Mouse (Mus musculus): Measurements from ENCODE around the gene Ubxn10. TPM values are rescaled to one million over a fixed set of nuclear protein-coding genes. Genes with fewer than 3 reads are reported as not detected.

The Ubxn10 gene
- polyA plus RNA-seq, 1 experiment from 2014 or later, result 1.3 TPM

- no peak overlapping the region for H3K27ac ChIP-seq
- H3K4me1 ChIP-seq, result peaks cover 26% of the 10 kb centered on the region
- H3K4me3 ChIP-seq, result no peak overlapping the region
- peaks cover 17% of the 10 kb centered on the region; the same call in 1 of the 2 replicates for H3K27me3 ChIP-seq (ENCODE audit: insufficient read depth, poor library complexity, severe bottlenecking)
- no peaks in the 10 kb centered on the region for H3K36me3 ChIP-seq
- no peak for DNase-seq (ENCODE audit: low spot score)
- WGBS, result 50% methylated on average over 9 of the region's 9 CpGs
- peaks cover 4% of the 10 kb centered on the region; the same call in 1 of the 2 replicates for H3K9me3 ChIP-seq
Observed at GRCm38 (mm10) chr4:138754432-138754831, 17.5 kb upstream of the Ubxn10 start.

- no peak overlapping the region for H3K4me3 ChIP-seq
- H3K36me3 ChIP-seq, result no peaks in the 10 kb centered on the region
- 77% methylated on average over 3 of the region's 3 CpGs for WGBS
- H3K27ac ChIP-seq, result no peak overlapping the region
- peaks cover 24% of the 10 kb centered on the region; the same call in 1 of the 2 replicates for H3K27me3 ChIP-seq (ENCODE audit: insufficient read depth, poor library complexity, severe bottlenecking)
- no peak for DNase-seq (ENCODE audit: low spot score)
- H3K9me3 ChIP-seq, result peaks cover 4% of the 10 kb centered on the region; the same call in 1 of the 2 replicates
- peaks cover 19% of the 10 kb centered on the region for H3K4me1 ChIP-seq
Observed at GRCm38 (mm10) chr4:138753608-138754007, 16.6 kb upstream of the Ubxn10 start.

GRCm38 (mm10) chr4:138752603-138753002, 15.6 kb upstream of the Ubxn10 start:
- H3K4me1 ChIP-seq, result peaks cover 19% of the 10 kb centered on the region
- H3K4me3 ChIP-seq, result no peak overlapping the region
- peaks cover 24% of the 10 kb centered on the region; the same call in 1 of the 2 replicates for H3K27me3 ChIP-seq (ENCODE audit: insufficient read depth, poor library complexity, severe bottlenecking)
- no peak for DNase-seq (ENCODE audit: low spot score)
- 89% methylated on average over 6 of the region's 6 CpGs for WGBS
- H3K36me3 ChIP-seq, result no peaks in the 10 kb centered on the region
- no peak overlapping the region for H3K27ac ChIP-seq
- peaks cover 4% of the 10 kb centered on the region; the same call in 1 of the 2 replicates for H3K9me3 ChIP-seq

- H3K4me1 ChIP-seq, result peaks cover 8% of the 10 kb centered on the region; the same call in 1 of the 2 replicates
- no peak for DNase-seq (ENCODE audit: low spot score)
- no peak overlapping the region for H3K4me3 ChIP-seq
- no peak overlapping the region for H3K27ac ChIP-seq
- H3K9me3 ChIP-seq, result peaks cover 4% of the 10 kb centered on the region; the same call in 1 of the 2 replicates
- WGBS, result 50% methylated on average over 8 of the region's 8 CpGs
- no peaks in the 10 kb centered on the region for H3K36me3 ChIP-seq
- H3K27me3 ChIP-seq (ENCODE audit: insufficient read depth, poor library complexity, severe bottlenecking), result peaks cover 47% of the 10 kb centered on the region; the same call in 1 of the 2 replicates
Observed at GRCm38 (mm10) chr4:138748369-138749072, 11.6 kb upstream of the Ubxn10 start.

GRCm38 (mm10) chr4:138747851-138748250, 10.9 kb upstream of the Ubxn10 start:
- H3K36me3 ChIP-seq, result no peaks in the 10 kb centered on the region
- no peak overlapping the region for H3K4me3 ChIP-seq
- peaks cover 53% of the 10 kb centered on the region; the same call in 1 of the 2 replicates for H3K27me3 ChIP-seq (ENCODE audit: insufficient read depth, poor library complexity, severe bottlenecking)
- H3K27ac ChIP-seq, result no peak overlapping the region
- WGBS, result 67% methylated on average over 10 of the region's 10 CpGs
- DNase-seq (ENCODE audit: low spot score), result no peak
- H3K9me3 ChIP-seq, result peaks cover 4% of the 10 kb centered on the region; the same call in 1 of the 2 replicates
- peaks cover 8% of the 10 kb centered on the region; the same call in 1 of the 2 replicates for H3K4me1 ChIP-seq

- peaks cover 61% of the 10 kb centered on the region; the same call in 1 of the 2 replicates for H3K27me3 ChIP-seq (ENCODE audit: insufficient read depth, poor library complexity, severe bottlenecking)
Observed at GRCm38 (mm10) chr4:138746866-138747265, 9.9 kb upstream of the Ubxn10 start.

GRCm38 (mm10) chr4:138745884-138746283, 8.9 kb upstream of the Ubxn10 start:
- Histone ChIP-seq H3K36me3 (no peaks in the 10 kb centered on the region), H3K4me1 (peaks cover 11% of the 10 kb centered on the region; the same call in 1 of the 2 replicates), H3K27me3 (ENCODE audit: insufficient read depth, poor library complexity, severe bottlenecking) (peaks cover 64% of the 10 kb centered on the region; the same call in 1 of the 2 replicates), H3K27ac (peak overlapping the region; percentile 47; the same call in 1 of the 2 replicates), H3K4me3 (no peak overlapping the region), H3K9me3 (no peaks in the 10 kb centered on the region)
- 62% methylated on average over 4 of the region's 4 CpGs for WGBS
- no peak for DNase-seq (ENCODE audit: low spot score)

More at GRCm38 (mm10) chr4:138746866-138747265, 9.9 kb upstream of the Ubxn10 start:
- WGBS, result 81% methylated on average over 9 of the region's 9 CpGs
- DNase-seq (ENCODE audit: low spot score), result no peak
- Histone ChIP-seq H3K9me3 (no peaks in the 10 kb centered on the region), H3K27ac (no peak overlapping the region), H3K36me3 (no peaks in the 10 kb centered on the region), H3K4me3 (no peak overlapping the region), H3K4me1 (peaks cover 8% of the 10 kb centered on the region; the same call in 1 of the 2 replicates)

- H3K9me3 ChIP-seq, result no peaks in the 10 kb centered on the region
- WGBS, result 27% methylated on average over 7 of the region's 7 CpGs
- no peak overlapping the region; the same call in 1 of the 2 replicates for H3K27ac ChIP-seq
- peaks cover 54% of the 10 kb centered on the region; the same call in 1 of the 2 replicates for H3K27me3 ChIP-seq (ENCODE audit: insufficient read depth, poor library complexity, severe bottlenecking)
- no peak overlapping the region for H3K4me3 ChIP-seq
- H3K4me1 ChIP-seq, result peaks cover 10% of the 10 kb centered on the region; the same call in 1 of the 2 replicates
- no peaks in the 10 kb centered on the region for H3K36me3 ChIP-seq
- DNase-seq (ENCODE audit: low spot score), result no peak
Observed at GRCm38 (mm10) chr4:138739136-138739851, 2.3 kb upstream of the Ubxn10 start.

GRCm38 (mm10) chr4:138734863-138735262, 2.1 kb downstream of the Ubxn10 start:
- peaks cover 8% of the 10 kb centered on the region; the same call in 1 of the 2 replicates for H3K4me1 ChIP-seq
- no peak overlapping the region for H3K27ac ChIP-seq
- H3K27me3 ChIP-seq (ENCODE audit: insufficient read depth, poor library complexity, severe bottlenecking), result peaks cover 22% of the 10 kb centered on the region; the same call in 1 of the 2 replicates
- H3K4me3 ChIP-seq, result no peak overlapping the region
- no peak for DNase-seq (ENCODE audit: low spot score)
- no peaks in the 10 kb centered on the region for H3K9me3 ChIP-seq
- no peaks in the 10 kb centered on the region for H3K36me3 ChIP-seq
- 93% methylated on average over 4 of the region's 4 CpGs for WGBS

- 72% methylated on average over 7 of the region's 7 CpGs for WGBS
- H3K27me3 ChIP-seq (ENCODE audit: insufficient read depth, poor library complexity, severe bottlenecking), result peaks cover 19% of the 10 kb centered on the region; the same call in 1 of the 2 replicates
Observed at GRCm38 (mm10) chr4:138734105-138734504, 2.9 kb downstream of the Ubxn10 start.

GRCm38 (mm10) chr4:138729018-138729703, 7.8 kb downstream of the Ubxn10 start:
- Histone ChIP-seq H3K9me3 (no peaks in the 10 kb centered on the region), H3K36me3 (no peaks in the 10 kb centered on the region), H3K27me3 (ENCODE audit: insufficient read depth, poor library complexity, severe bottlenecking) (0 out of 2 replicates have a peak, but pooled peaks cover 6% of the 10 kb centered on the region), H3K4me3 (no peak overlapping the region), H3K27ac (no peak overlapping the region), H3K4me1 (peaks cover 21% of the 10 kb centered on the region)
- DNase-seq (ENCODE audit: low spot score), result no peak
- WGBS, result 56% methylated on average over 9 of the region's 9 CpGs

More at GRCm38 (mm10) chr4:138734105-138734504, 2.9 kb downstream of the Ubxn10 start:
- Histone ChIP-seq H3K27ac (no peak overlapping the region), H3K4me1 (peaks cover 2% of the 10 kb centered on the region; the same call in 1 of the 2 replicates), H3K9me3 (no peaks in the 10 kb centered on the region), H3K36me3 (no peaks in the 10 kb centered on the region), H3K4me3 (no peak overlapping the region)
- no peak for DNase-seq (ENCODE audit: low spot score)

GRCm38 (mm10) chr4:138725751-138726150, 11.2 kb downstream of the Ubxn10 start:
- Histone ChIP-seq H3K36me3 (no peaks in the 10 kb centered on the region), H3K4me3 (no peak overlapping the region), H3K9me3 (no peaks in the 10 kb centered on the region), H3K27me3 (ENCODE audit: insufficient read depth, poor library complexity, severe bottlenecking) (peaks cover 16% of the 10 kb centered on the region), H3K27ac (peak overlapping the region; percentile 86; the same call in 1 of the 2 replicates), H3K4me1 (peaks cover 47% of the 10 kb centered on the region)
- WGBS, result 72% methylated on average over 5 of the region's 5 CpGs
- DNase-seq (ENCODE audit: low spot score), result no peak

All from heart, embryonic 10.5 days (tissue).